Mouse (Mus musculus) liver, embryonic 14.5 days (tissue): ENCODE measurements around the gene Rab37. TPM values are rescaled to one million over a fixed set of nuclear protein-coding genes. Genes with fewer than 3 reads are reported as not detected.

Source experiments
- ATAC-seq: fragments of 200-750 bp; cut with Nextera tagmentation; 2 replicates; pipeline ENCODE4 v1.8.0; 2017; ENCODE audit warnings: moderate number of reproducible peaks, mild to moderate bottlenecking, moderate library complexity; ENCODE audit not compliant: insufficient read depth
- DNase-seq, 3 experiments: peaks; one replicate each; pipeline ENCODE4 v3.0.0-alpha.2; 2012 to 2013; ENCODE audit warnings: low read depth in 3 of 3, low spot score in 3 of 3
- H3K27ac ChIP-seq: fragments of 300-500 bp; sonication (generic); 2 replicates; pipeline ENCODE4 v1.5.1; 2014; ENCODE audit warnings: moderate library complexity, mild to moderate bottlenecking, control low read depth, inconsistent platforms
- H3K27me3 ChIP-seq: fragments of 300-500 bp; sonication (generic); 2 replicates; pipeline ENCODE4 v1.6.1; 2014; ENCODE audit warnings: mild to moderate bottlenecking, low read length, moderate library complexity; ENCODE audit not compliant: control insufficient read depth, insufficient read depth
- H3K36me3 ChIP-seq: fragments of 300-500 bp; sonication (generic); replicated peaks from 2 replicates; pipeline ENCODE4 v1.6.1; 2014; ENCODE audit warnings: low read depth; ENCODE audit not compliant: control insufficient read depth, insufficient read depth
- H3K4me1 ChIP-seq, 2 experiments: fragments of 200-500 bp in 1 of 2; fragments of 300-500 bp in 1 of 2; sonication (generic) in 1 of 2; replicated peaks; 2 replicates each; pipeline ENCODE4 v1.6.1; 2012 to 2014; ENCODE audit warnings: antibody characterized with exemption in 1 of 2, inconsistent platforms in 1 of 2, low read length in 1 of 2; ENCODE audit not compliant: control insufficient read depth in 2 of 2, insufficient read depth in 2 of 2
- H3K4me2 ChIP-seq: fragments of 300-500 bp; sonication (generic); 2 replicates; pipeline ENCODE4 v1.6.1; 2014; ENCODE audit warnings: low read depth, mild to moderate bottlenecking, control low read depth, moderate library complexity
- H3K4me3 ChIP-seq, 2 experiments: fragments of 200-500 bp in 1 of 2; fragments of 300-500 bp in 1 of 2; sonication (generic) in 1 of 2; 2 replicates each; pipeline ENCODE4 v1.5.1; 2012 to 2014; ENCODE audit warnings: low read depth in 2 of 2, low read length in 2 of 2, mild to moderate bottlenecking in 2 of 2, control low read depth in 1 of 2, inconsistent platforms in 1 of 2, moderate library complexity in 1 of 2; ENCODE audit not compliant: insufficient read depth in 1 of 2
- H3K9ac ChIP-seq: fragments of 300-500 bp; sonication (generic); replicated peaks from 2 replicates; pipeline ENCODE4 v1.6.1; 2014; ENCODE audit warnings: mild to moderate bottlenecking, control low read depth, moderate library complexity
- H3K9me3 ChIP-seq: fragments of 300-500 bp; sonication (generic); 2 replicates; pipeline ENCODE4 v1.6.1; 2016; ENCODE audit warnings: low read length, mixed read lengths; ENCODE audit not compliant: control insufficient read depth
- CTCF ChIP-seq: IDR thresholded peaks from 2 replicates; pipeline ENCODE4 v1.5.1; 2016; ENCODE audit warnings: antibody characterized with exemption, low read depth, control low read depth
- EP300 ChIP-seq: IDR thresholded peaks from 2 replicates; pipeline ENCODE4 v1.6.1; 2016; ENCODE audit warnings: antibody characterized with exemption, low read depth
- WGBS: fragments of 180-500 bp; shearing (Covaris S2); extraction: QIAGEN DNeasy Blood & Tissue Kit; methylation state at CpG from one replicate; pipeline ENCODE4 v1.1.7; 2014; ENCODE audit not compliant: insufficient replicate concordance; 5-methylcytosine and 5-hydroxymethylcytosine counted together
- polyA plus RNA-seq, 2 experiments: library from polyadenylated mRNA; depleted of rRNA in 1 of 2; stranded (reverse) in 1 of 2; unstranded in 1 of 2; fragments of >200 nt; fragmentation: Nextera tagmentation in 1 of 2; extraction: Ambion mirVana in 1 of 2; gene quantifications; 2 replicates each; pipeline versions ENCODE4 v1.2.1 to v1.2.3; 2012 to 2014

The Rab37 gene
- polyA plus RNA-seq, 2 experiments: 1.7 to 1.8 TPM

GRCm38 (mm10) chr11:115054537-115054936, 36.7 kb upstream of the Rab37 start:
- Histone ChIP-seq H3K4me1 (no peaks in the 10 kb centered on the region), H3K9ac (no peak overlapping the region), H3K4me3 (no peak overlapping the region), H3K9me3 (no peaks in the 10 kb centered on the region), H3K27ac (no peak overlapping the region), H3K36me3 (no peaks in the 10 kb centered on the region), H3K4me2 (no peak overlapping the region), H3K27me3 (no peaks in the 10 kb centered on the region)
- no peak for TF ChIP-seq CTCF
- no peak for TF ChIP-seq EP300
- no peak for DNase-seq
- ATAC-seq: no peak

DNA sequence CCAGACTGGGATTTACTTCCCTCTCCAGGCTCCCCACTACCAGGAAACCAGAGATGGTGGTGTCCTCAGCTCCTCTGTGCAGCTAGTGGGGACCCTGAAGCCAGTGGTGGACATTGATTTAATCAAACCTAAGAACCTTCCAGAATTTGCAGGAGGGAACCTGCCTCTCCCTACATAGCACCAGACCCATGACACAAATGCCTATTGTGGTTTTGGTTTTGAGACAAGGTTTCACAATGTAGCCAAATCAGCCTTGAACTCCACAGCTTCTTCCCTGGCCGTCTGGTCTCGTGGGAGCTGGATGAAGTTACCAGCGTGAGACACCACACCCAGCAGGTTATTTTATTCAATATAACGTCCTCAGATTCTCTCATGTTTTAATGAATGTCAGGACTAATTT, 32.5 kb upstream of the Rab37 start:
- Histone ChIP-seq H3K27ac (no peak overlapping the region), H3K36me3 (no peaks in the 10 kb centered on the region), H3K4me3 (no peak overlapping the region), H3K4me1 (no peaks in the 10 kb centered on the region), H3K4me2 (no peak overlapping the region), H3K9me3 (no peaks in the 10 kb centered on the region), H3K9ac (no peak overlapping the region), H3K27me3 (no peaks in the 10 kb centered on the region)
- ATAC-seq (no peak), DNase-seq (no peak)
- TF ChIP-seq EP300 (no peak), CTCF (no peak)
- whole genome bisulfite sequencing: 55% methylated on average over 4 of the region's 4 CpGs

DNA sequence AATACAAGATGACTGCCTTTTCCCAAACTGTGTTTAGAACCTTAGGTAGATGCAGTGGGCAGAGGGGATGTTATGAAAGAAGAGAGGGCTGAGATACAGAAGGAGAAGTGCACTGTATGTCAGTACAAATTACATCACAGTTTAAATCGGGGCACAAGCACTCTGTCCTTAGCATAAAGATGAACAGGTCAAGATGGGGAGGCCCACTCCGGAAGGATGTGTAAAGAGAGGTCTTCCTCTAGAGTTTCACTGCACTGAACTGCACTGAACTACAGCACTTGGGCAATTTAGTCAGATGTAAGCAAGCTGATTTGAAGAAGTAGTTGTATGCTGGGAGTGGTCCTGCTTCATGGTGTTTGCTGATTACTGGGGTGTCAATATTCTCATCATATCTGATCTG, 31.4 kb upstream of the Rab37 start:
- H3K4me1 ChIP-seq: no peaks in the 10 kb centered on the region
- no peaks in the 10 kb centered on the region for H3K27me3 ChIP-seq
- DNase-seq (no peak), ATAC-seq (no peak)
- no peaks in the 10 kb centered on the region for H3K9me3 ChIP-seq
- no peak overlapping the region for H3K4me2 ChIP-seq
- no peak overlapping the region for H3K9ac ChIP-seq
- H3K27ac ChIP-seq: no peak overlapping the region
- no peak overlapping the region for H3K4me3 ChIP-seq
- 50% methylated on average over 2 of the region's 2 CpGs for WGBS
- no peaks in the 10 kb centered on the region for H3K36me3 ChIP-seq
- TF ChIP-seq CTCF: no peak
- no peak for TF ChIP-seq EP300

GRCm38 (mm10) chr11:115062077-115062476, 29.2 kb upstream of the Rab37 start, which contains the start of gene Cd300e:
Cd300e (minus strand) TSS chr11:115062177.
- Histone ChIP-seq H3K4me2 (no peak within 1 kb of the TSS), H3K4me1 (no peaks in the 10 kb centered on the region), H3K36me3 (no peaks in the 10 kb centered on the region), H3K27me3 (no peaks in the 10 kb centered on the region), H3K9ac (no peak within 1 kb of the TSS), H3K9me3 (no peaks in the 10 kb centered on the region), H3K27ac (no peak within 1 kb of the TSS), H3K4me3 (no peak within 1 kb of the TSS)
- WGBS: 12% methylated on average over 5 of the region's 5 CpGs
- TF ChIP-seq CTCF: no peak
- no peak for TF ChIP-seq EP300
- no peak for DNase-seq
- ATAC-seq: no peak

DNA sequence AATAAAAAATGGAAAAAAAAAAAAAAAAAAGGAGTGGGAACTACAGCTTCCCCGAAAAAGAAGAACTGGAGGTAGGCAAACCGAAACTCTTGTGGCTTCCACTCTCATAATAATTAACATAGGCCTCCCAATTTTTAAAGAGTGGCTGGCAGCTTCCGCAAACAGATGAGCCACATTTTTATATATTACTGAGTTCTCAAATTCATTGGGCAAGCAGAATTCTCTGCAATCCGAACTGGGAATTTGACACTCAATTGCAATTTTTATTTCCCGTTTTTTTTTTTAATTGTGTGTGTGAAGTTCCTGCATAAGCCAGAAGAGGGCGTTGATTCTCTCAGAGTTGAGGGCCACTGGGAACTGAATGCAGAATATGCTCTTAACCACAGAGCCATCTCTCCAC, 24.5 kb upstream of the Rab37 start:
- no peaks in the 10 kb centered on the region for H3K9me3 ChIP-seq
- H3K36me3 ChIP-seq: no peaks in the 10 kb centered on the region
- no peak overlapping the region for H3K9ac ChIP-seq
- no peak for TF ChIP-seq EP300
- TF ChIP-seq CTCF: no peak; the same call in 1 of the 2 replicates
- no peak overlapping the region for H3K4me3 ChIP-seq
- no peaks in the 10 kb centered on the region for H3K27me3 ChIP-seq
- DNase-seq (no peak), ATAC-seq (no peak)
- 28% methylated on average over 6 of the region's 6 CpGs for WGBS
- H3K4me1 ChIP-seq: peaks cover 0 to 8% of the 10 kb centered on the region in 2 experiments; a peak in 2 of 4 replicates
- H3K4me2 ChIP-seq: no peak overlapping the region
- no peak overlapping the region for H3K27ac ChIP-seq
